Mouse (Mus musculus) heart, embryonic 15.5 days (tissue): ENCODE measurements around the gene Mid1. TPM values are rescaled to one million over a fixed set of nuclear protein-coding genes. Genes with fewer than 3 reads are reported as not detected.
"Not testable (repeated sequence)": the region's sequence is repeated elsewhere in the genome, so short reads cannot be mapped to it uniquely, and the experiment has no call there.

Source experiments
- ATAC-seq: fragments of 200-750 bp; cut with Nextera tagmentation; replicated peaks from 2 replicates; pipeline ENCODE4 v1.8.0; 2017; ENCODE audit warnings: low read depth, moderate TSS enrichment; ENCODE audit not compliant: insufficient number of reproducible peaks, insufficient read depth, low FRiP score
- H3K27ac ChIP-seq: fragments of 300-500 bp; sonication (generic); 2 replicates; pipeline ENCODE4 v1.5.1; 2015; ENCODE audit warnings: mild to moderate bottlenecking, inconsistent platforms
- H3K27me3 ChIP-seq: fragments of 300-500 bp; sonication (generic); 2 replicates; pipeline ENCODE4 v1.6.1; 2015; ENCODE audit warnings: inconsistent platforms
- H3K36me3 ChIP-seq: fragments of 300-500 bp; sonication (generic); 2 replicates; pipeline ENCODE4 v1.6.1; 2015; ENCODE audit warnings: mild to moderate bottlenecking, inconsistent platforms
- H3K4me1 ChIP-seq: fragments of 300-500 bp; sonication (generic); replicated peaks from 2 replicates; pipeline ENCODE4 v1.6.1; 2015; ENCODE audit warnings: inconsistent platforms
- H3K4me2 ChIP-seq: fragments of 300-500 bp; sonication (generic); 2 replicates; pipeline ENCODE4 v1.6.1; 2015; ENCODE audit warnings: inconsistent platforms, mild to moderate bottlenecking, moderate library complexity
- H3K4me3 ChIP-seq: fragments of 300-500 bp; sonication (generic); 2 replicates; pipeline ENCODE4 v1.5.1; 2015; ENCODE audit warnings: mild to moderate bottlenecking, inconsistent platforms
- H3K9ac ChIP-seq: fragments of 300-500 bp; sonication (generic); 2 replicates; pipeline ENCODE4 v1.6.1; 2015; ENCODE audit warnings: mild to moderate bottlenecking, inconsistent platforms
- H3K9me3 ChIP-seq: fragments of 300-500 bp; sonication (generic); replicated peaks from 2 replicates; pipeline ENCODE4 v1.6.1; 2016; ENCODE audit warnings: inconsistent platforms
- WGBS: fragments of 180-500 bp; shearing (Covaris S2); methylation state at CpG from one replicate; pipeline ENCODE4 v1.1.7; 2015; ENCODE audit warnings: mixed read lengths; 5-methylcytosine and 5-hydroxymethylcytosine counted together
- polyA plus RNA-seq: library from polyadenylated mRNA; unstranded; fragments of >200 nt; fragmentation: Nextera tagmentation; extraction: Ambion mirVana; gene quantifications from 2 replicates; pipeline ENCODE4 v1.2.1, GENCODE M21; 2015

Mid1 gene
- polyA plus RNA-seq, 1 experiment from 2014 or later, result 4.9 TPM

- not testable (repeated sequence) for H3K27me3 ChIP-seq, H3K9me3 ChIP-seq, H3K4me3 ChIP-seq, H3K4me2 ChIP-seq, H3K9ac ChIP-seq, H3K4me1 ChIP-seq
- WGBS, result 65% methylated on average over 2 of the region's 2 CpGs
- Histone ChIP-seq H3K27ac (peak overlapping the region; percentile 16), H3K36me3 (peaks cover 11% of the 10 kb centered on the region)
- ATAC-seq, result 0 out of 2 replicates have a peak, but pooled peaks have one; percentile 18
Measured at GRCm38 (mm10) chrX:169972131-169972530, 287.1 kb downstream of the Mid1 start.

GRCm38 (mm10) chrX:169972791-169973494 lies 287.9 kb downstream of the Mid1 start:
- H3K4me1 ChIP-seq, H3K4me3 ChIP-seq, H3K9me3 ChIP-seq, ATAC-seq, H3K4me2 ChIP-seq, H3K27me3 ChIP-seq, H3K9ac ChIP-seq: not testable (repeated sequence)
- peaks cover 12% of the 10 kb centered on the region for H3K36me3 ChIP-seq
- H3K27ac ChIP-seq, result peak overlapping the region; percentile 16
- WGBS, result 67% methylated on average over 6 of the region's 6 CpGs

- 56% methylated on average over 3 of the region's 3 CpGs for WGBS
- not testable (repeated sequence) for H3K9me3 ChIP-seq, ATAC-seq
Measured at GRCm38 (mm10) chrX:169973806-169974205, 288.8 kb downstream of the Mid1 start.

GRCm38 (mm10) chrX:169974456-169974855 lies 289.5 kb downstream of the Mid1 start:
- 56% methylated on average over 4 of the region's 4 CpGs for WGBS
- not testable (repeated sequence) for H3K4me3 ChIP-seq, H3K27ac ChIP-seq, H3K27me3 ChIP-seq, H3K9me3 ChIP-seq, ATAC-seq, H3K4me2 ChIP-seq, H3K9ac ChIP-seq, H3K4me1 ChIP-seq
- peaks cover 12% of the 10 kb centered on the region for H3K36me3 ChIP-seq

More at GRCm38 (mm10) chrX:169973806-169974205, 288.8 kb downstream of the Mid1 start:
- not testable (repeated sequence) for H3K4me3 ChIP-seq, H3K4me1 ChIP-seq, H3K9ac ChIP-seq, H3K27me3 ChIP-seq, H3K4me2 ChIP-seq, H3K27ac ChIP-seq
- peaks cover 12% of the 10 kb centered on the region for H3K36me3 ChIP-seq

- not testable (repeated sequence) for H3K27me3 ChIP-seq, H3K4me3 ChIP-seq, ATAC-seq, H3K4me1 ChIP-seq, H3K9me3 ChIP-seq, H3K36me3 ChIP-seq, H3K4me2 ChIP-seq, H3K9ac ChIP-seq
- WGBS, result 63% methylated on average over 6 of the region's 6 CpGs
- H3K27ac ChIP-seq, result 0 out of 2 replicates have a peak overlapping the region, but pooled peaks have one; percentile 1
Measured at GRCm38 (mm10) chrX:169974974-169975373, 290.0 kb downstream of the Mid1 start.

- H3K27me3 ChIP-seq, H3K4me2 ChIP-seq, H3K4me1 ChIP-seq, H3K9ac ChIP-seq, H3K9me3 ChIP-seq, H3K36me3 ChIP-seq, H3K4me3 ChIP-seq: not testable (repeated sequence)
- H3K27ac ChIP-seq, result 0 out of 2 replicates have a peak overlapping the region, but pooled peaks have one; percentile 1
- WGBS, result 65% methylated on average over 3 of the region's 3 CpGs
- peak; percentile 37; the same call in 1 of the 2 replicates for ATAC-seq
Measured at GRCm38 (mm10) chrX:169975681-169976131, 290.7 kb downstream of the Mid1 start.

GRCm38 (mm10) chrX:169976340-169976739 lies 291.3 kb downstream of the Mid1 start:
- not testable (repeated sequence) for H3K9ac ChIP-seq, H3K4me1 ChIP-seq, H3K9me3 ChIP-seq, H3K36me3 ChIP-seq, H3K4me3 ChIP-seq, H3K27ac ChIP-seq, H3K27me3 ChIP-seq, ATAC-seq, H3K4me2 ChIP-seq
- WGBS, result 64% methylated on average over 5 of the region's 5 CpGs

- WGBS, result 77% methylated on average over 7 of the region's 7 CpGs
- not testable (repeated sequence) for H3K4me3 ChIP-seq, H3K9me3 ChIP-seq, H3K9ac ChIP-seq, H3K4me1 ChIP-seq, ATAC-seq, H3K27me3 ChIP-seq, H3K4me2 ChIP-seq
- peak overlapping the region; percentile 64 for H3K27ac ChIP-seq
- H3K36me3 ChIP-seq, result peaks cover 15% of the 10 kb centered on the region; the same call in 1 of the 2 replicates
Measured at GRCm38 (mm10) chrX:169977856-169978435, 292.9 kb downstream of the Mid1 start.

- H3K4me3 ChIP-seq, result peak overlapping the region; percentile 0; the same call in 1 of the 2 replicates
- H3K4me2 ChIP-seq, result peak overlapping the region; percentile 17
- 61% methylated on average over 29 of the region's 29 CpGs for WGBS
- not testable (repeated sequence) for H3K9me3 ChIP-seq, H3K27me3 ChIP-seq, ATAC-seq, H3K9ac ChIP-seq, H3K4me1 ChIP-seq
- H3K27ac ChIP-seq, result peak overlapping the region; percentile 64
- peaks cover 22% of the 10 kb centered on the region for H3K36me3 ChIP-seq
Measured at GRCm38 (mm10) chrX:169978436-169979381, 293.7 kb downstream of the Mid1 start.

GRCm38 (mm10) chrX:169979461-169980202 lies 294.6 kb downstream of the Mid1 start:
- H3K4me3 ChIP-seq, H3K27me3 ChIP-seq, H3K9ac ChIP-seq, H3K4me1 ChIP-seq, ATAC-seq: not testable (repeated sequence)
- H3K27ac ChIP-seq, result 0 out of 2 replicates have a peak overlapping the region, but pooled peaks have one; percentile 1
- H3K36me3 ChIP-seq, result peaks cover 30% of the 10 kb centered on the region
- 77% methylated on average over 20 of the region's 20 CpGs for whole genome bisulfite sequencing
- H3K4me2 ChIP-seq, result peak overlapping the region; percentile 5
- peaks cover 12% of the 10 kb centered on the region; the same call in 1 of the 2 replicates for H3K9me3 ChIP-seq
